Mouse (Mus musculus): ENCODE measurements around the gene Csnk2b.

The Csnk2b gene

GRCm38 (mm10) chr17:35085208-35085865, 36.5 kb downstream of the Csnk2b start, which contains the start of gene Ly6g6f:
TSS of gene Ly6g6f (minus strand) at chr17:35085610.
- DNase-seq (ENCODE audit: low read depth) = no peak

DNA sequence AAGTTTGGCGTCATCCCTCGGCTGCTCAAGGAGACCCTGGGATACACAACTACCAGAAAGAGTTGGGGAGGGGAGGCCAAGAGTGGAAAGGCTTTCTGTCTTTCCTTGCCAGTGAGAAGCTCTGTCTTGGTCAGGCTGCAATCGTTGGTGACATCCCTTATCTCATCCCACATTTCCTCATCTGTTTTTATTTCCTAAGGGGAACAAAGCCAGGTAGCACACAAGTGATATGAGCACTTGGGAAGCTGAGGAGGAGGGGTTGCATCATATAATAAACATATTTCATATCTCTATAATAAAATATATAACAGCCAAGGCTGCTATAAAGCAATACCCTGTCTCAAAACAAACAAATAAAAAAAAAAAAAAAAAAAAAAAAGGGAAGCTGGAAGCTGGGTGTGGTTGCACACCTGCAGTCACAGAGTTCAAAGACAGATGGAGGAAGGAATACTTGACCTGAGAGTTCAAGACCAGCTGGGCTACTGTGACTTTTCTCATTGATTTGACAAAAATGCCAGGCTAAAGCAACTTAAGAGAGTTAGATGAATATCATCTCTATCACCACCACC, 37.8 kb downstream of the Csnk2b start:
- DNase-seq (ENCODE audit: low read depth) = no peak

- DNase-seq (ENCODE audit: low read depth) = no peak
Measured at GRCm38 (mm10) chr17:35082841-35083576, 38.8 kb downstream of the Csnk2b start.

- no peak for DNase-seq (ENCODE audit: low read depth)
Measured at GRCm38 (mm10) chr17:35080710-35081109, 41.1 kb downstream of the Csnk2b start.

- DNase-seq (ENCODE audit: low read depth) = no peak
Measured at GRCm38 (mm10) chr17:35080248-35080647, 41.6 kb downstream of the Csnk2b start.

DNA sequence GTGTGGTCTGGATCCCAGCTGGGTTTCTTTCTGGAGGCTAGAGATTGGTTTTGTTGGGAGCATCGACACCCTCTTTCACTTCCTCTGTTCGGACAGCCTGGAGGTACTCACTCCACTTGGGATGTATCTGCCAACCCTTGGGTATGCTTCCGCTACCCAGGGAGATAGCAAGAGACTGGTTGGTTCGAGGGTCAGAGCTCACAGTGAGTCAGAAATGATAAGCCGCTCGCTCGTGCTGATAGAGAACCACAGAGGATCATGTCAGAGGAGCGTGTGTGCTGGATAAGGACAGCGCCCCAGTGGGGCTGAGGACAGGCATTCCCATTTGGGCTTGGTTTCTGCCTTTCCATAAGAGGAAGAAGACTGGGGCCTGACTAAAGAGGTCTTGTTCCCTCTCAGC, 42.1 kb downstream of the Csnk2b start:
- DNase-seq (ENCODE audit: low read depth) = no peak

GRCm38 (mm10) chr17:35077786-35078233, 44.0 kb downstream of the Csnk2b start, which contains the start of gene Ly6g6d:
TSS of gene Ly6g6d (minus strand) at chr17:35078065.
- no peak for DNase-seq (ENCODE audit: low read depth)

- no peak for DNase-seq (ENCODE audit: low read depth)
Measured at GRCm38 (mm10) chr17:35077285-35077684, 44.6 kb downstream of the Csnk2b start.

GRCm38 (mm10) chr17:35076507-35077176, 45.2 kb downstream of the Csnk2b start, which contains the start of gene Ly6g6e:
TSS of gene Ly6g6e (plus strand) at chr17:35076902.
- DNase-seq (ENCODE audit: low read depth) = no peak

DNA sequence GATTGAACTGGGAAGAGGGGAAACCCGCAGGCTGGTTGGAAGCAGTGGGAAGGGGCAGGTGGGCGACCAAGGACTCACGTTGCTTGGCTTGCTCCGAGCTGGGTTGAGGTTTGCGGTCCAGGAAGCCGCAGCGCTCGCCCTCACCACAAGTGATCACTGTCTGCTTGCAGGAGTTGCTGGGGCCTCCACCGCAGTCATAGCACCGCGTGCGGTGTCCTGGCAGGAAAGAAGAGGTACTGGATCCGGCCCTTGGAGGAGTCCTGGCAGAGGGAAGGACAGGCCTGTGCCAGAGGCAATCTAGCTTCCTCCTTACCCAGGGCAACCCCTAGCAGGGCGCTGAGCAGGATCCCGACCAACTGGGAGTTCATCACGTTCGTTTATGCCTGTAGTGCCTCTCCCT, 47.8 kb downstream of the Csnk2b start:
- DNase-seq (ENCODE audit: low read depth) = no peak

- DNase-seq (ENCODE audit: low read depth) = no peak
Measured at GRCm38 (mm10) chr17:35071454-35071853, 50.4 kb downstream of the Csnk2b start.

DNA sequence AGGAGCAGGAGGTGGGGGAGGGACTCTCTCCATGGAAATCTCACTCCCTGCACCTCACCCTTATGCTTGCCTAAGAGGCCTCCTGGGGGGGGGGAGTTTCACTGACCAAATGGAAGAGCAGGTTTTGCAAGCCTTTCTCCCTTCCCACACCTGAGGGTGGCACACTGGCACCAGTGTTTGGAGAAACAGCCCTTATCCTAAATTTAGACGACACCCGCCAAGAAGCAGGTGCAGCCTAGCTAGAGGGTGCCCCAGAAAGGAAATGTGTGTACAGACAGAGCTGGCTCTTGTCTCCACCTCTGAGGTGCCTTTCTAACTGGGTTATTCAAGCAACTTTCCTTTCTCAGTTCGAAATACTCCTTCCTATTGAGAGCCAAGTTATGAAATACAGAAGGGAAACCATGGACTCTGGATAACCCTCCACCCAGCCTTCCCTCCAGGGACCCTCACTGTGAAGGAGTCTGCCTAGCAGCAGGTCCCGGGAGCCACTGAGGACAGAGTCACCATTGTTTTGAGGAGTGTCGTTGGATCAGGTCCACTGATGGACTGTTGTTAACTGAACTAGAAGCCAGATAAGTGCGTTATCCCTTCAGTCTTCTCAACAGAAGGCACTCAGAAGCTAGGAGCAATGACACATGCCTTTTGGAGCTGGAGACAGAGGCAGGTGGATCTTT, 51.2 kb downstream of the Csnk2b start:
- DNase-seq (ENCODE audit: low read depth) = no peak

DNA sequence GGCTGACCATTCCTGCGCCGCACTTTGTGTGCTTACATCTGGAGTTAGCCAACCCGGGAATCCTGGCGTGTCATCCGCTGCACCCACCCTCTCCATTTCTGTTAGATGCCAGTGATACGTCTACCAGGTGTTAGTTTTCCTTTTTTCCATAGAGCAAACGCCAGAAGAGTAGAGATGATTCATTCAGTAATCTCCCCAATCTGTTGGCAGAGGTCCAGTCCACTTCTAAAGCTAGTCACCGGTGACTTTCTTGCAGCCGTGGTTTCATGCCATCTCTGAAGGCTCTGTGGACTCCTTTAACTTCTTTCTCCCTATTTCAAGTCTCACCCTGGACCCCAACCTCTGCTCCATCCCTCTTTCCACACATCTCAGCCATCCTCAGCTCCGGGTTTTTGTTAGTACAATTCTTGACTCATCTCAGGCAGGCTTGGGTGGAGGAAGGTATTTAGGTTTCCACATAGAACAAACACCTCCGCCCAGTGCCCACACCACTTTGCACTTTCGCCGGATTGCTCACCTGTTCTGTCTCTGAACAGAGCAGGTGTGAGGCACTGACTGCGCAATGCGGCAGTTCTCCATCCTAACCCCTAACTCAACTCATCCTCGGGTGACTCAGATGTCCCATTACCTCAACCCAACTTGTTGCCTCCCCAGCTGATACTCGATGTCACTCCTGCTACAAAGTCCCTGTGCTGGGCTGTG, 53.5 kb downstream of the Csnk2b start:
- DNase-seq (ENCODE audit: low read depth) = no peak

All from naive thymus-derived CD4-positive, alpha-beta T cell, adult 2 months (primary cell).